In genomic region chr14:76899331-76899730, GRCm38 (mm10) we compare ENCODE assay signal across 14 mouse cellular contexts.
DNase-seq lines count a peak whose midpoint lies in the region; ATAC-seq and TF ChIP-seq lines count a peak whose summit lies in the region.
"Had no signal": no experiment of that assay in that cellular context is flagged by ENCODE, and none has a peak within 500 bp of the region (broad histone marks: within the 10 kb centered on the region; RNA-seq: fewer than 3 reads in every experiment).

No protein-coding gene starts in this region.

- H3K9ac ChIP-seq in hindbrain, postnatal 0 days (replicated peaks; ENCODE audit: low read length), result no peak overlapping the region
- no peak overlapping the region for H3K9ac ChIP-seq in hindbrain, embryonic 16.5 days (ENCODE audit: low read depth, low read length)
- H3K9ac ChIP-seq: forebrain, embryonic 12.5 days; hindbrain, embryonic 12.5 days; limb, embryonic 15.5 days had no signal

- H3K4me3 ChIP-seq in hindbrain, postnatal 0 days (ENCODE audit: low read length), result no peak overlapping the region
- H3K4me3 ChIP-seq in hindbrain, embryonic 16.5 days (ENCODE audit: low read length), result no peak overlapping the region
- H3K4me3 ChIP-seq: forebrain, embryonic 12.5 days; hindbrain, embryonic 12.5 days; limb, embryonic 15.5 days had no signal

- 28% methylated on average over 3 of the region's 3 CpGs for WGBS in hindbrain, postnatal 0 days
- 22% methylated on average over 3 of the region's 3 CpGs for WGBS in hindbrain, embryonic 16.5 days

- H3K9me3 ChIP-seq in hindbrain, postnatal 0 days (ENCODE audit: low read length), result no peaks in the 10 kb centered on the region
- no peaks in the 10 kb centered on the region for H3K9me3 ChIP-seq in hindbrain, embryonic 16.5 days (ENCODE audit: control insufficient read depth, low read length)
- H3K9me3 ChIP-seq: forebrain, embryonic 12.5 days; hindbrain, embryonic 12.5 days; limb, embryonic 15.5 days had no signal

- ATAC-seq in hindbrain, postnatal 0 days, result no peak
- ATAC-seq in hindbrain, embryonic 16.5 days, result no peak
- ATAC-seq in erythroid progenitor cell, adult 5-6 weeks (replicated peaks; ENCODE audit: low FRiP score, poor library complexity, severe bottlenecking), result no peak
- ATAC-seq: CD4-positive, CD25-positive, alpha-beta regulatory T cell, adult 4 months had no signal

- H3K27me3 ChIP-seq in hindbrain, postnatal 0 days (ENCODE audit: insufficient read depth, low read length), result no peaks in the 10 kb centered on the region
- H3K27me3 ChIP-seq in hindbrain, embryonic 16.5 days (replicated peaks; ENCODE audit: control insufficient read depth, insufficient read depth, low read length), result no peaks in the 10 kb centered on the region
- H3K27me3 ChIP-seq: forebrain, embryonic 12.5 days; hindbrain, embryonic 12.5 days; limb, embryonic 15.5 days had no signal

- H3K4me1 ChIP-seq in hindbrain, postnatal 0 days (ENCODE audit: insufficient read depth, low read length), result no peaks in the 10 kb centered on the region
- H3K4me1 ChIP-seq in hindbrain, embryonic 16.5 days (ENCODE audit: control insufficient read depth, insufficient read depth, low read depth, low read length), result no peaks in the 10 kb centered on the region

- no peak for TF ChIP-seq CTCF in hindbrain, postnatal 0 days (IDR thresholded peaks at IDR 0.05; ENCODE audit: low read depth)

- H3K4me2 ChIP-seq in hindbrain, postnatal 0 days (ENCODE audit: low read depth, low read length), result no peak overlapping the region
- no peak overlapping the region for H3K4me2 ChIP-seq in hindbrain, embryonic 16.5 days (ENCODE audit: low read length)
- H3K4me2 ChIP-seq: forebrain, embryonic 12.5 days; heart, embryonic 11.5 days; hindbrain, embryonic 12.5 days; limb, embryonic 15.5 days had no signal

- DNase-seq in hindbrain, postnatal 0 days (ENCODE audit: low spot score), result peak; percentile 14
- DNase-seq in retina, postnatal 1 day, result peak; percentile 18
- DNase-seq in retina, embryonic 14.5 days (ENCODE audit: low spot score), result no peak
- peak; percentile 52 to 73 for DNase-seq in kidney, postnatal 25 days
- peak; percentile 19 for DNase-seq in skeletal muscle tissue, adult 2 months (ENCODE audit: low read depth, low spot score)
- DNase-seq in left cerebral cortex, adult 11 months (ENCODE audit: low spot score), result no peak
- DNase-seq: cerebellum, adult 11-12 months had no signal

- H3K27ac ChIP-seq in hindbrain, postnatal 0 days, result no peak overlapping the region
- H3K27ac ChIP-seq in hindbrain, embryonic 16.5 days (ENCODE audit: low read depth, low read length), result no peak overlapping the region
- H3K27ac ChIP-seq: forebrain, embryonic 12.5 days; hindbrain, embryonic 12.5 days; limb, embryonic 15.5 days had no signal

- H3K36me3 ChIP-seq in hindbrain, postnatal 0 days (ENCODE audit: insufficient read depth, low read length), result no peaks in the 10 kb centered on the region
- H3K36me3 ChIP-seq in hindbrain, embryonic 16.5 days (ENCODE audit: control insufficient read depth, insufficient read depth, low read length), result no peaks in the 10 kb centered on the region
- H3K36me3 ChIP-seq: forebrain, embryonic 12.5 days; hindbrain, embryonic 12.5 days; limb, embryonic 15.5 days had no signal

Comparison
In these comparisons a context has a peak if more than half of its experiments do, and no peak if none do; other contexts are left out.
1. DNase-seq: peak in hindbrain, postnatal 0 days (single experiment), retina, postnatal 1 day (single experiment), kidney, postnatal 25 days (2 of 2) and skeletal muscle tissue, adult 2 months (single experiment); none in retina, embryonic 14.5 days (single experiment) and left cerebral cortex, adult 11 months (single experiment).